Mouse (Mus musculus): ENCODE measurements around the gene Ttf1.

GRCm38 (mm10) chr2:29123907-29124569 lies 64.0 kb downstream of the Ttf1 start, which contains the start of gene Setx:
- TF ChIP-seq GATA1 (IDR thresholded peaks at IDR 0.05; ENCODE audit: borderline replicate concordance, low read length) = no peak
- no peak for TF ChIP-seq FLI1 (IDR thresholded peaks at IDR 0.05; ENCODE audit: low read length)
